Mouse (Mus musculus): ENCODE results near the gene Fam184a.

The Fam184a gene

GRCm38 (mm10) chr10:53597121-53597881 is 153.6 kb downstream of the Fam184a start:
- peak in 1 of 2 experiments; percentile 35 for DNase-seq (ENCODE audit: low spot score in 2 of 2)

GRCm38 (mm10) chr10:53596677-53597120 is 154.2 kb downstream of the Fam184a start, which contains the start of gene Asf1a:
TSS of gene Asf1a (plus strand) at chr10:53596757.
- peak; percentile 93 to 96 for DNase-seq (ENCODE audit: low spot score in 2 of 2)

GRCm38 (mm10) chr10:53595744-53596676 is 154.9 kb downstream of the Fam184a start:
- DNase-seq (ENCODE audit: low spot score in 2 of 2) = peak; percentile 69 to 76

- no peak for DNase-seq (ENCODE audit: low spot score in 2 of 2)
Measured at GRCm38 (mm10) chr10:53585777-53586176, 165.1 kb downstream of the Fam184a start.
